Mouse (Mus musculus) kidney, adult 2 months (tissue): Measurements from ENCODE around the gene Gm10282.

Source experiments
- CTCF ChIP-seq: fragments of 200-500 bp; conservative IDR thresholded peaks from 2 replicates; pipeline ENCODE4 v1.5.1; 2011; ENCODE audit warnings: low read depth, mild to moderate bottlenecking, control low read depth, low read length, moderate library complexity, mixed read lengths; ENCODE audit not compliant: insufficient read depth, insufficient read length
- POLR2A ChIP-seq: fragments of 200-500 bp; IDR thresholded peaks from one replicate; pipeline ENCODE4 v1.6.1; 2011; ENCODE audit warnings: low read depth, low read length, control low read depth

DNA sequence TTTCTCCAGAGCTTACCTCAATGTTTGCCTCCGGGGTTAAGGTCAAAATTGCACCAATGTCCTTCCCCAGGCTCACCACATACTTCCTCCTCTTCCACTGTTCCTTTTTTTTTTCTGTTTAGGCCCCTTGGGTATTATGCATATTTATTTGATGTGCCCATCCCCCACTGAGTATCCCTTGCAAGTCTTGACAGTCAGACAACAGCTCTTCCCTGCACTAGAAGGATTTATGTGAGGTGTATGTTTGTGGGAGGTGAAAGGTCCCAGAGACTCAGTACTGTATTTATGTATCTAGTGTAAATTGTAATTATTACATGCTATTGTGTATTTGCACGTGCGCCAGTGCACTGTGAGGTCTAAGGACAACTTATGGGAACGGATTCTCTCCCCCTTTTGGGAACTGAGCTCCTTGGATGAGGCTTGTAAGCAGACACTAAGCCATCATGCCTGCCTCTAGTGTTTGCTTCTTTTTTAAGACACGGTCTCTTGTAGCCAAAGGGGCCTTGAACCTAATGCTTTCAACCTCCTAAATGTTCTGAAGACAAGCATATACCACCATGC lies 12.8 kb upstream of the Gm10282 start:
- TF ChIP-seq POLR2A (no peak), CTCF (no peak)
